Comparison of ENCODE assay signal across 14 mouse cellular contexts in genomic region chr2:102196709-102197108, GRCm38 (mm10). TPM values are rescaled to one million over a fixed set of nuclear protein-coding genes. Genes with fewer than 3 reads are reported as not detected.
DNase-seq lines count a peak whose midpoint lies in the region; ATAC-seq and TF ChIP-seq lines count a peak whose summit lies in the region.
"Had no signal": no experiment of that assay in that cellular context is flagged by ENCODE, and none has a peak within 500 bp of the region (broad histone marks: within the 10 kb centered on the region; RNA-seq: fewer than 3 reads in every experiment).

No protein-coding gene starts in this region.

- no peak for TF ChIP-seq POLR2A in brain, embryonic 14.5 days (IDR thresholded peaks at IDR 0.05; ENCODE audit: borderline replicate concordance, extremely low read depth, insufficient read depth, insufficient read length, poor library complexity, severe bottlenecking)

- TF ChIP-seq CTCF in kidney, postnatal 0 days (IDR thresholded peaks at IDR 0.05; ENCODE audit: low read depth), result no peak
- no peak for TF ChIP-seq CTCF in brain, embryonic 14.5 days (IDR thresholded peaks at IDR 0.05; ENCODE audit: borderline replicate concordance, extremely low read depth, insufficient read depth, insufficient read length)

- H3K9me3 ChIP-seq in kidney, postnatal 0 days (replicated peaks; ENCODE audit: low read length), result no peaks in the 10 kb centered on the region
- no peaks in the 10 kb centered on the region for H3K9me3 ChIP-seq in kidney, embryonic 14.5 days (ENCODE audit: control insufficient read depth, low read length)
- H3K9me3 ChIP-seq: G1E; limb, embryonic 15.5 days had no signal

- H3K27me3 ChIP-seq in kidney, postnatal 0 days (ENCODE audit: insufficient read depth, low read length), result no peaks in the 10 kb centered on the region
- H3K27me3 ChIP-seq in kidney, embryonic 14.5 days (ENCODE audit: control insufficient read depth, insufficient read depth, low read length), result no peaks in the 10 kb centered on the region
- H3K27me3 ChIP-seq: limb, embryonic 15.5 days had no signal

- no peak overlapping the region for H3K9ac ChIP-seq in kidney, postnatal 0 days (ENCODE audit: low read depth, low read length)
- H3K9ac ChIP-seq in kidney, embryonic 14.5 days (ENCODE audit: low read depth, low read length), result no peak overlapping the region
- H3K9ac ChIP-seq: limb, embryonic 15.5 days had no signal

- intact Hi-C loops in heart, postnatal 14 days (cut with DNase I), result no loop called here

- H3K36me3 ChIP-seq in kidney, postnatal 0 days (ENCODE audit: insufficient read depth, low read length), result no peaks in the 10 kb centered on the region
- no peaks in the 10 kb centered on the region for H3K36me3 ChIP-seq in kidney, embryonic 14.5 days (ENCODE audit: control insufficient read depth, insufficient read depth, low read length)
- H3K36me3 ChIP-seq: G1E; limb, embryonic 15.5 days had no signal

- no peak for ATAC-seq in kidney, postnatal 0 days (replicated peaks; ENCODE audit: low FRiP score, low read depth)
- ATAC-seq in kidney, embryonic 14.5 days (ENCODE audit: low FRiP score, low TSS enrichment), result no peak
- ATAC-seq: hindbrain, embryonic 16.5 days had no signal

- H3K4me1 ChIP-seq in kidney, postnatal 0 days (replicated peaks; ENCODE audit: insufficient read depth, low read length), result no peaks in the 10 kb centered on the region; the same call in 1 of the 2 replicates
- H3K4me1 ChIP-seq in kidney, embryonic 14.5 days (ENCODE audit: control insufficient read depth, insufficient read depth, low read length), result no peaks in the 10 kb centered on the region

- 54% methylated on average over 8 of the region's 8 CpGs for WGBS in kidney, postnatal 0 days
- 50% methylated on average over 8 of the region's 8 CpGs for WGBS in kidney, embryonic 14.5 days

- peak; percentile 10 to 49 for DNase-seq in adrenal gland, adult (ENCODE audit: inconsistent age in 2 of 2, low spot score in 1 of 2)
- DNase-seq in adrenal gland, adult 18-20 months (ENCODE audit: low spot score in 2 of 2), result no peak
- no peak for DNase-seq in kidney, postnatal 0 days (ENCODE audit: low spot score)
- DNase-seq in brain, embryonic 14.5 days (ENCODE audit: low read depth), result peak; percentile 38
- DNase-seq in heart, postnatal 14 days, result peak; percentile 23 to 45
- DNase-seq in layer of hippocampus, adult 18-20 months (ENCODE audit: low spot score in 2 of 2), result no peak
- DNase-seq in urinary bladder, adult 18-20 months (ENCODE audit: low spot score in 2 of 2), result no peak
- DNase-seq: adrenal gland, postnatal 10 days; cerebellum, adult 9-11 months had no signal

- no peak overlapping the region for H3K4me3 ChIP-seq in kidney, postnatal 0 days (replicated peaks; ENCODE audit: low read depth, low read length)
- H3K4me3 ChIP-seq in kidney, embryonic 14.5 days (ENCODE audit: low read length), result no peak overlapping the region
- H3K4me3 ChIP-seq: erythroblast, embryonic 14.5 days; limb, embryonic 15.5 days had no signal

- 0 out of 2 replicates have a peak overlapping the region, but pooled peaks have one; percentile 38 for H3K27ac ChIP-seq in kidney, postnatal 0 days
- no peak overlapping the region for H3K27ac ChIP-seq in kidney, embryonic 14.5 days (ENCODE audit: low read depth, low read length)
- H3K27ac ChIP-seq: limb, embryonic 15.5 days had no signal

- H3K4me2 ChIP-seq in kidney, postnatal 0 days (ENCODE audit: low read length), result no peak overlapping the region
- no peak overlapping the region for H3K4me2 ChIP-seq in kidney, embryonic 14.5 days (replicated peaks; ENCODE audit: low read depth, low read length)
- H3K4me2 ChIP-seq: limb, embryonic 15.5 days had no signal

RNA-seq across cellular contexts. Expression of gene Ldlrad3, which starts 10.5 kb away (rescaled TPM):
- 1 to 10 TPM; 6.9 to 7.5 TPM for total RNA-seq in adrenal gland, adult 18-20 months (2021)
- 20.4 and 23.3 TPM in 2 replicates for polyA plus RNA-seq in kidney, postnatal 0 days (2015; fragmentation: Nextera tagmentation; extraction: Ambion mirVana)
- 19.0 and 39.2 TPM in 2 replicates for polyA plus RNA-seq in kidney, embryonic 14.5 days (2014; fragmentation: Nextera tagmentation; extraction: Ambion mirVana)
- polyA plus RNA-seq in brain, embryonic 14.5 days (2012; rRNA removed), result 16.6 and 26.2 TPM in 2 replicates
- 1 to 10 TPM; 6.0 to 6.6 TPM for total RNA-seq in heart, postnatal 14 days (2021)
- 1 to 10 TPM; 8.8 to 9.8 TPM for total RNA-seq in layer of hippocampus, adult 18-20 months (2021)
- polyA plus RNA-seq: erythroblast, embryonic 14.5 days had no signal

Comparison
In these comparisons a context has a peak if more than half of its experiments do, and no peak if none do; other contexts are left out.
1. DNase-seq: peak in adrenal gland, adult (2 of 2), brain, embryonic 14.5 days (single experiment) and heart, postnatal 14 days (2 of 2); none in adrenal gland, adult 18-20 months (0 of 2), kidney, postnatal 0 days (single experiment), layer of hippocampus, adult 18-20 months (0 of 2) and urinary bladder, adult 18-20 months (0 of 2).